ENCODE assay signal across 2 mouse cellular contexts in genomic region chr7:16178114-16178513, GRCm38 (mm10).
TF ChIP-seq lines count a peak whose summit lies in the region.

No protein-coding gene starts in this region.

TF ChIP-seq in CH12.LX, 34 proteins besides CTCF, POLR2A, EP300 and RAD21:
- peak; percentile 59 for TF ChIP-seq HCFC1 (IDR thresholded peaks at IDR 0.05; ENCODE audit: low read depth, low read length)
- no peak for TF ChIP-seq SIN3A (IDR thresholded peaks at IDR 0.05; ENCODE audit: low read length)
- no peak for TF ChIP-seq PAX5 (IDR thresholded peaks at IDR 0.05; ENCODE audit: low read length)
- no peak for TF ChIP-seq RCOR1 (conservative IDR thresholded peaks at IDR 0.05; ENCODE audit: low read depth, low read length)
TF ChIP-seq in CH12.LX: peak in this region for 1.

TF ChIP-seq in ES-E14, 5 proteins besides CTCF, POLR2A, EP300 and RAD21:
- TF ChIP-seq ZNF384 (IDR thresholded peaks at IDR 0.05; ENCODE audit: low read depth, low read length) (no peak), CHD2 (IDR thresholded peaks at IDR 0.05; ENCODE audit: low read depth, low read length) (no peak), ZC3H11A (IDR thresholded peaks at IDR 0.05; ENCODE audit: borderline replicate concordance, low read depth, low read length) (no peak), HCFC1 (IDR thresholded peaks at IDR 0.05; ENCODE audit: borderline replicate concordance, insufficient read depth, low read length) (peak; percentile 64; the same call in 1 of the 2 replicates)
